Mouse (Mus musculus) spleen, postnatal 36 days (tissue): ENCODE measurements at regions not wholly inside any gene's neighbourhood (a gene's known extent, or its start where the extent isn't known, plus 50 kb on each side); places are given as distances from the start of the nearest gene placed in this dataset.
"Not testable (repeated sequence)": the region's sequence is repeated elsewhere in the genome, so short reads cannot be mapped to it uniquely, and the experiment has no call there.

ENCODE experiments used
- DNase-seq, 2 experiments: peaks; one replicate each; pipeline ENCODE4 v3.0.0; 2022; ENCODE audit warnings: low spot score in 2 of 2, mixed read lengths in 1 of 2

GRCm38 (mm10) chr5:133937967-133938918 lies 161.3 kb upstream of the Castor2 start:
- no peak for DNase-seq

GRCm38 (mm10) chr5:133935451-133935850 lies 164.1 kb upstream of the Castor2 start:
- DNase-seq: no peak

- DNase-seq: no peak
Observed at GRCm38 (mm10) chr5:133935006-133935405, 164.5 kb upstream of the Castor2 start.

GRCm38 (mm10) chr5:133930101-133930500 lies 169.4 kb upstream of the Castor2 start:
- DNase-seq: no peak

GRCm38 (mm10) chr5:133927054-133927453 lies 172.5 kb upstream of the Castor2 start:
- no peak for DNase-seq

GRCm38 (mm10) chr5:133925184-133925900 lies 174.2 kb upstream of the Castor2 start:
- no peak for DNase-seq

- DNase-seq: no peak
Observed at GRCm38 (mm10) chr5:133922181-133922580, 177.3 kb upstream of the Castor2 start.

- DNase-seq: no peak
Observed at GRCm38 (mm10) chr5:133915734-133916550, 183.6 kb upstream of the Castor2 start.

GRCm38 (mm10) chr5:133907442-133907841 lies 192.1 kb upstream of the Castor2 start:
- no peak for DNase-seq

- no peak for DNase-seq
Observed at GRCm38 (mm10) chr5:133898025-133898598, 201.4 kb upstream of the Castor2 start.

GRCm38 (mm10) chr5:133890728-133891127 lies 208.8 kb upstream of the Castor2 start:
- no peak for DNase-seq

- no peak for DNase-seq
Observed at GRCm38 (mm10) chr5:133889841-133890240, 209.7 kb upstream of the Castor2 start.

GRCm38 (mm10) chr5:133885507-133885906 lies 214.0 kb upstream of the Castor2 start:
- DNase-seq: no peak

GRCm38 (mm10) chr5:133885016-133885415 lies 214.5 kb upstream of the Castor2 start:
- no peak for DNase-seq

- no peak for DNase-seq
Observed at GRCm38 (mm10) chr5:133884593-133884992, 214.9 kb upstream of the Castor2 start.

- DNase-seq: no peak
Observed at GRCm38 (mm10) chr5:133844483-133844882, 255.0 kb upstream of the Castor2 start.

GRCm38 (mm10) chr5:133842059-133842706 lies 257.3 kb upstream of the Castor2 start:
- not testable (repeated sequence) for DNase-seq

- no peak for DNase-seq
Observed at GRCm38 (mm10) chr5:133838286-133838685, 261.2 kb upstream of the Castor2 start.

- DNase-seq: no peak
Observed at GRCm38 (mm10) chr5:133833217-133833616, 266.3 kb upstream of the Castor2 start.

- no peak for DNase-seq
Observed at GRCm38 (mm10) chr5:133828226-133828625, 271.3 kb upstream of the Castor2 start.

GRCm38 (mm10) chr5:133823871-133824270 lies 275.6 kb upstream of the Castor2 start:
- DNase-seq: no peak
